Mouse (Mus musculus) spleen, adult 2 months (tissue): Measurements from ENCODE around the gene Grik2. TPM values are rescaled to one million over a fixed set of nuclear protein-coding genes. Genes with fewer than 3 reads are reported as not detected.

Source experiments
- DNase-seq, 2 experiments: peaks; one replicate each; pipeline versions ENCODE4 v3.0.0 to v3.0.0-alpha.2; 2012 to 2021; ENCODE audit warnings: low spot score in 2 of 2, low read depth in 1 of 2
- H3K27ac ChIP-seq: fragments of 200-500 bp; 2 replicates; pipeline ENCODE4 v1.5.1; 2012; ENCODE audit warnings: low read length, inconsistent platforms; ENCODE audit not compliant: insufficient read depth
- H3K27me3 ChIP-seq: fragments of 200-500 bp; 2 replicates; pipeline ENCODE4 v1.6.1; 2012; ENCODE audit warnings: mild to moderate bottlenecking, moderate library complexity, low read length, inconsistent platforms; ENCODE audit not compliant: control insufficient read depth, insufficient read depth
- H3K36me3 ChIP-seq: fragments of 200-500 bp; 2 replicates; pipeline ENCODE4 v1.6.1; 2012; ENCODE audit warnings: mild to moderate bottlenecking, low read length, inconsistent platforms; ENCODE audit not compliant: control insufficient read depth, insufficient read depth
- H3K4me1 ChIP-seq: fragments of 200-500 bp; 2 replicates; pipeline ENCODE4 v1.6.1; 2011; ENCODE audit warnings: inconsistent platforms; ENCODE audit not compliant: control insufficient read depth, insufficient read depth, insufficient read length
- H3K4me3 ChIP-seq: fragments of 200-500 bp; 2 replicates; pipeline ENCODE4 v1.5.1; 2011; ENCODE audit warnings: mild to moderate bottlenecking, inconsistent platforms; ENCODE audit not compliant: insufficient read depth, insufficient read length; ENCODE audit errors: extremely low read depth
- CTCF ChIP-seq: fragments of 200-500 bp; IDR thresholded peaks from 2 replicates; pipeline ENCODE4 v1.5.1; 2011; ENCODE audit warnings: mild to moderate bottlenecking, inconsistent platforms; ENCODE audit not compliant: insufficient read depth, insufficient read length, insufficient replicate concordance; ENCODE audit errors: extremely low read depth
- POLR2A ChIP-seq: fragments of 200-500 bp; IDR thresholded peaks from 2 replicates; pipeline ENCODE4 v1.6.1; 2011; ENCODE audit warnings: low read depth, low read length, inconsistent platforms
- WGBS: fragments of 180-500 bp; shearing (Covaris S2); methylation state at CpG from one replicate; pipeline ENCODE4 v1.1.7; 2018; 5-methylcytosine and 5-hydroxymethylcytosine counted together
- polyA plus RNA-seq: library from polyadenylated mRNA; depleted of rRNA; stranded (reverse); fragments of >200 nt; gene quantifications from 2 replicates; pipeline ENCODE4 v1.2.3, GENCODE M21; 2012

Gene Grik2
- polyA plus RNA-seq, 1 experiment = not detected

DNA sequence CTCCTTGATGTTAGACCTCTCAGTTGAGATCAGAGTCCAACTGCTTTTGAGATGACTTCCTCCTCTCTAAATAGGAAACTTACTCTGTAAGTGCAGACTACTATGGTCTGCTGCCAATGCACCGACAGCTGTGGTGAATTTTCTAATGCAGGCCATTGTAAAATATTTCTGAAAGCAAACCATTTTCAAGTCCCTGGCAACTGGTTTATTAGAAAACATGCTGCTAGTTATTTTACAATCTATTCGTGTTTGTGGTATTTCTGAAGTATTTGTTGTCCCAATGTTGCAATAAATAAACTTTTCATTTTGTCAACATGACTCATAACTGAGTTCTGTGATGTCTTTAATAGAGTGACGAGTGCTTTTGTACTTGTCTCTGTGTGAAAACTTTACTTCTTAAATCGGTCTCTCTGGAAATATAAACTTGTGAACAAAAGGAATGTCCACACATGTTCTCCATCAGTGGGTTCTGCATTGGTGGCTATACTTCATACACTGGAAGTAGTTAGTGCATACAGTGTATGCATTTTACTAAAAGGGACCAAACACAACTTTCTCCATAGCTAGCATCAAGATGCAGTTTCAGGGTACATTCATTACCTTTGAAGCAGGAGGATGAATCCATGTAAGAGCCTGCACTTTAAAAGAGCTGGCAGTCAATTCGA, 308.3 kb downstream of the Grik2 start:
- H3K4me3 ChIP-seq = no peak overlapping the region
- no peaks in the 10 kb centered on the region for H3K27me3 ChIP-seq
- no peak for DNase-seq
- 81% methylated on average over 5 of the region's 5 CpGs for WGBS
- no peak overlapping the region for H3K27ac ChIP-seq
- H3K4me1 ChIP-seq = no peaks in the 10 kb centered on the region
- no peaks in the 10 kb centered on the region for H3K36me3 ChIP-seq
- TF ChIP-seq CTCF = no peak
- TF ChIP-seq POLR2A = no peak

DNA sequence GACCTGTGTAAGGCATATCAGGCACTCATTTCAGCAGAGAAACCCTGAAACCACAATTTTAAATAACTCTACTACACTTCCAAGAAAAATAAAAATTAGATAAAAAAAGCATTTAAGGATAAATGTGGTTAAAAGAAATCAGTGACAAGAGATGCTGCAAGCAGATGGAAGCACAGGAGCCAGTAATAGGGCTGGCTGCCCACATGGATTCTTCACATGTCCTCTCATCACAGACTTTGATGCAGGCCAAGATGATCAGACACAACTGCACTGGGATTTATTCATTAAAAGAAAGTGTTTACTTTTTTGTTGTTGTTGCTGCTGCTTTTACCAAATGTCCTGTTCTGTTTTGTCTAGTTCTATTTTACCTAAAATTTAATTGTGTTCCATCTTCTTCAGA, 315.0 kb downstream of the Grik2 start:
- DNase-seq = no peak
- H3K36me3 ChIP-seq = no peaks in the 10 kb centered on the region
- no peaks in the 10 kb centered on the region for H3K4me1 ChIP-seq
- no peak overlapping the region for H3K27ac ChIP-seq
- no peak overlapping the region for H3K4me3 ChIP-seq
- H3K27me3 ChIP-seq = no peaks in the 10 kb centered on the region
- TF ChIP-seq CTCF (no peak), POLR2A (no peak)

DNA sequence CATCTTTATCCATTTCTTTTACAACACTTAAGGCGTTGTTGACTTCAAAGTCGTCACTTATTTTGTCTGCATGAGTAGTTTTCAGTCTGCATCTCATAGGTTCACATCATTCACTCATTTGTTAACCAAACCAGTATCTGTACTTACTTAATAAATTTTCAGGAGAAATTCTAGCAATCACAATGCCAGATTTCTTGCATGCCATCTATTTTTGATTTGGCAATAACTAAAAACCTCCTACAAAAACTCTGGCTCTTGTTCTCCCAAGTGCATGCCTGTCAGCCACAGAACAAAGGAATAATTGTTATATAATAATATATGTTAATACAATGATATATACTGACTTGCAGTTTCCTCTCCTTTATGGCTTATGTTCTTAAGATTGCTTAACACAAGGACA, 331.8 kb downstream of the Grik2 start:
- Histone ChIP-seq H3K36me3 (no peaks in the 10 kb centered on the region), H3K4me1 (no peaks in the 10 kb centered on the region), H3K27me3 (no peaks in the 10 kb centered on the region), H3K27ac (no peak overlapping the region), H3K4me3 (no peak overlapping the region)
- TF ChIP-seq CTCF (no peak), POLR2A (no peak)
- DNase-seq = no peak
- 89% methylated on average over 2 of the region's 2 CpGs for WGBS

DNA sequence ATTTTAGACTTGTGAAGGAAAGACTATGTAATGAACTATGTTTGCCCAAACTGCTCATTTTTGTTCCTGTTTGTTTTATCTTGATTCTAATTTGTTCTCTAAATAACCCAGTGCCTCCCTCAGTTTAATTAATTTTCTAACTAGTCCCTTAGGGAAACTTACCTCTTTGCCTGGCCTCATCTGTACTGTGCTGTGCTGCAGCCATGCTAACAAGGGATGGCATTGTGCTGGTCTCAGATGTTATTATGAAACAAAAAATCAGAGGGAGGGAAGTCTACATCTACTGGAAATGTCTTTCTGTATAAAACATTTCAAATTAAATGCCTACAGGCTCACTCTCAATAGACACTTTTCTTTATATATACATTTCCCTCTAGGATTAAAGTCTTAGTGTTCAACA, 335.0 kb downstream of the Grik2 start:
- H3K27ac ChIP-seq = no peak overlapping the region
- DNase-seq = no peak
- H3K4me1 ChIP-seq = no peaks in the 10 kb centered on the region
- no peaks in the 10 kb centered on the region for H3K36me3 ChIP-seq
- H3K27me3 ChIP-seq = no peaks in the 10 kb centered on the region
- TF ChIP-seq CTCF (no peak), POLR2A (no peak)
- H3K4me3 ChIP-seq = no peak overlapping the region

DNA sequence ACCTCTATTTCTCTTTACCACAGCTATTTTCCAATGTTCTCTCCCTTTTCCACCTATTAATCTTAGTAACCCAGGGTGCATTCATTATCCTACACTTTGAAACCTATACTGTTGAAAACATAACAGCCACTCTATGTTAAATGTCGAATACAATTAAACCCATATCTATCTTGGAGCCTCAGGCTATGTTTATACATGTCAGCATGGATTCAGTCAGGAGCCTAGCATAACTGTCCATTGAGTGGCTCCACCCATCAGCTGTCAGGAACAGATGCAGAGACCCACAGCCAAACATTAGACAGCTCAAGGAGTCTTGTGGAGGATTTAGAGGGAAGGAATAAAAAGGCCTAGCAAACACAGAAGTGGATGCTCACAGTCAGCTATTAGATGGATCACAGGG, 347.2 kb downstream of the Grik2 start:
- DNase-seq = no peak
- 80% methylated on average over 1 of the region's 1 CpGs for WGBS
- Histone ChIP-seq H3K27me3 (no peaks in the 10 kb centered on the region), H3K36me3 (no peaks in the 10 kb centered on the region), H3K27ac (no peak overlapping the region), H3K4me3 (no peak overlapping the region), H3K4me1 (no peaks in the 10 kb centered on the region)
- TF ChIP-seq CTCF (no peak), POLR2A (no peak)

DNA sequence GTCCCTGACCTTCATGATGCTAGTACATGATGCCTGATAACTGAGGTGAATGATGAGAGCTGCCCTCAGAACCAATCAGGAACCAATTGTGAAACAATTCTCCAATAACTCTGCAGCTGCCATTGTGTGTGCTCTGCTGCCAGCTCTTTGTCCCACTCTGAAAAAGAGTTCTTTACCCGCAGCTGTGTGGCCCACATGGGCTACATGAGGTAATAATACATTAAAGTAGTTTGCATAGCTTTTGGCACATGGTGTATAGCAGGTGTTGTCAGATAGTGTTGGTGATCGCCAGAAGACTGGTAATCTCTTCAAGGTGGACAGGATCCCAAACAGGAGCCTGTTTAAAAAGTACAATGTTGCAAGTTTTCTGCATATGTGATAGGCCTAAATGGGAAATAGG, 351.5 kb downstream of the Grik2 start:
- WGBS = 80% methylated on average over 2 of the region's 2 CpGs
- TF ChIP-seq POLR2A (no peak), CTCF (no peak)
- no peak overlapping the region for H3K27ac ChIP-seq
- DNase-seq = no peak
- no peak overlapping the region for H3K4me3 ChIP-seq
- H3K27me3 ChIP-seq = no peaks in the 10 kb centered on the region
- no peaks in the 10 kb centered on the region for H3K36me3 ChIP-seq
- H3K4me1 ChIP-seq = no peaks in the 10 kb centered on the region

DNA sequence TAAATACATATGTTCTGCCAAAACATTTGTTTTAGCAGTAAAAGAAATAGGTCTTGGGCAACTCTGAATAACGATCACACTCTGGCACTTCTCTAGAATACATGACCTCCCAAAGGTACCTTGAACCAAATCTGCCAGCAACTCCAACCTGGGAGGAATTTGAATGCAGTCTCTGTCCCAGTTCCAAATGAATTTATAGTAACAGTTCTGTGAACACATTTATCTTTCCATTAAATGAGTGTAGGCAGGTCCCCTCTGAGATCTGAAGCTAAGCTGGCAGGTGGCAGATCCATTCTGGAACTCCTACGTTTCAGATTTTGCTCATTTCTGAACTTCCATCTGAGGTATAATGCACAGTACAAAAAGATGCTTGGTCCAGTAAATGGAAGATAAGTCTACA, 352.3 kb downstream of the Grik2 start:
- Histone ChIP-seq H3K27ac (no peak overlapping the region), H3K4me3 (no peak overlapping the region), H3K27me3 (no peaks in the 10 kb centered on the region), H3K4me1 (no peaks in the 10 kb centered on the region), H3K36me3 (no peaks in the 10 kb centered on the region)
- TF ChIP-seq POLR2A (no peak), CTCF (no peak)
- DNase-seq = no peak
- WGBS = 84% methylated on average over 2 of the region's 2 CpGs
